Mouse (Mus musculus) urinary bladder, adult 18-20 months (tissue): Measurements from ENCODE around the gene Ttll5.

Experiments used
- DNase-seq, 2 experiments: peaks; one replicate each; pipeline ENCODE4 v3.0.0; 2022; ENCODE audit warnings: low spot score in 2 of 2, mixed read lengths in 2 of 2

The Ttll5 gene

GRCm38 (mm10) chr12:86051477-86051876 is 227.0 kb downstream of the Ttll5 start:
- DNase-seq = no peak

- DNase-seq = no peak
Observed at GRCm38 (mm10) chr12:86055306-86055705, 230.8 kb downstream of the Ttll5 start.

GRCm38 (mm10) chr12:86056976-86057375 is 232.5 kb downstream of the Ttll5 start:
- DNase-seq = no peak

GRCm38 (mm10) chr12:86057516-86057915 is 233.1 kb downstream of the Ttll5 start:
- DNase-seq = no peak

- DNase-seq = no peak
Observed at GRCm38 (mm10) chr12:86059341-86059740, 234.9 kb downstream of the Ttll5 start.

GRCm38 (mm10) chr12:86064796-86065195 is 240.3 kb downstream of the Ttll5 start:
- no peak for DNase-seq

GRCm38 (mm10) chr12:86071432-86071831 is 247.0 kb downstream of the Ttll5 start:
- DNase-seq = no peak

GRCm38 (mm10) chr12:86074681-86075080 is 250.2 kb downstream of the Ttll5 start:
- DNase-seq = no peak

GRCm38 (mm10) chr12:86075358-86075757 is 250.9 kb downstream of the Ttll5 start:
- no peak for DNase-seq

GRCm38 (mm10) chr12:86076321-86076901 is 252.0 kb downstream of the Ttll5 start:
- peak; percentile 9 to 20 for DNase-seq

GRCm38 (mm10) chr12:86077322-86077721 is 252.9 kb downstream of the Ttll5 start:
- DNase-seq = peak in 1 of 2 experiments; percentile 6

GRCm38 (mm10) chr12:86077736-86078135 is 253.3 kb downstream of the Ttll5 start:
- peak in 1 of 2 experiments; percentile 7 for DNase-seq

- no peak for DNase-seq
Observed at GRCm38 (mm10) chr12:86078176-86078552, 253.7 kb downstream of the Ttll5 start.

- DNase-seq = peak; percentile 14 to 47
Observed at GRCm38 (mm10) chr12:86078553-86079201, 254.2 kb downstream of the Ttll5 start, which contains the start of gene Tgfb3. Tgfb3 (minus strand) TSS chr12:86079041.

GRCm38 (mm10) chr12:86079202-86079667 is 254.8 kb downstream of the Ttll5 start:
- DNase-seq = peak; percentile 88 to 93

- peak; percentile 76 to 80 for DNase-seq
Observed at GRCm38 (mm10) chr12:86082481-86083012, 258.1 kb downstream of the Ttll5 start, which contains the start of gene Ift43. Ift43 (plus strand) TSS chr12:86082541.

GRCm38 (mm10) chr12:86085873-86086272 is 261.4 kb downstream of the Ttll5 start:
- no peak for DNase-seq

GRCm38 (mm10) chr12:86086550-86086949 is 262.1 kb downstream of the Ttll5 start:
- DNase-seq = no peak

- DNase-seq = no peak
Observed at GRCm38 (mm10) chr12:86088042-86088441, 263.6 kb downstream of the Ttll5 start.

- no peak for DNase-seq
Observed at GRCm38 (mm10) chr12:86090764-86091163, 266.3 kb downstream of the Ttll5 start.

- no peak for DNase-seq
Observed at GRCm38 (mm10) chr12:86091601-86092132, 267.2 kb downstream of the Ttll5 start.

- DNase-seq = no peak
Observed at GRCm38 (mm10) chr12:86094075-86094474, 269.6 kb downstream of the Ttll5 start.

GRCm38 (mm10) chr12:86095806-86096205 is 271.3 kb downstream of the Ttll5 start:
- DNase-seq = no peak
